Mouse (Mus musculus) E14TG2a.4 (cell line): ENCODE results near the gene Olfr1222.

ENCODE experiments used
- CTCF ChIP-seq: conservative IDR thresholded peaks from 2 replicates; pipeline ENCODE4 v1.5.1; 2014; ENCODE audit warnings: low read length
- NANOG ChIP-seq: IDR thresholded peaks from 2 replicates; pipeline ENCODE4 v1.6.1; 2014; ENCODE audit warnings: borderline replicate concordance, low read length, mixed read lengths
- POU5F1 ChIP-seq: IDR thresholded peaks from 2 replicates; pipeline ENCODE4 v1.6.1; 2014; ENCODE audit warnings: low read length, borderline replicate concordance

DNA sequence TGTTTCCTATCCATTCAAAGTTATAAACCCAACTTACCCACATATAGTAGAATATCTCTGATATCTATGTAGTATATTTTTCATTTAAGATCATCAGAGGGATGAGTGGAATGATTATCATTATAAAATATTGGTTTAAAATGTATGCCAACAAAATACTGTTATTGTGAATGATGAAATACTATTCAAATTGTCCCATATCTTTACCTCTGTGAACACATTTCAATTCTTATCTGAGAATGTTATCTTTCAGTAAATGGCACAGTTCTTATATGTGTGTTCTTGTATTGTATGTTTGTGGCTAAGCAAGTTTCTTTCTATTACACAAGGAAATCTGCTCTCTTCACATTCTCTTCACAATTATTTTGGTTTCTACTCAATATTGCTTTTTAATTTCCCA is 27.2 kb downstream of the Olfr1222 start:
- TF ChIP-seq CTCF (no peak), POU5F1 (no peak), NANOG (no peak)
